Mouse (Mus musculus) embryo, embryonic 9.5 days (tissue): ENCODE measurements around the gene Frrs1.
"Not testable (repeated sequence)": the region's sequence is repeated elsewhere in the genome, so short reads cannot be mapped to it uniquely, and the experiment has no call there.

ENCODE experiments used
- DNase-seq: peaks from one replicate; pipeline ENCODE4 v3.0.0-alpha.2; 2017; ENCODE audit errors: extremely low spot score

Frrs1 gene

DNA sequence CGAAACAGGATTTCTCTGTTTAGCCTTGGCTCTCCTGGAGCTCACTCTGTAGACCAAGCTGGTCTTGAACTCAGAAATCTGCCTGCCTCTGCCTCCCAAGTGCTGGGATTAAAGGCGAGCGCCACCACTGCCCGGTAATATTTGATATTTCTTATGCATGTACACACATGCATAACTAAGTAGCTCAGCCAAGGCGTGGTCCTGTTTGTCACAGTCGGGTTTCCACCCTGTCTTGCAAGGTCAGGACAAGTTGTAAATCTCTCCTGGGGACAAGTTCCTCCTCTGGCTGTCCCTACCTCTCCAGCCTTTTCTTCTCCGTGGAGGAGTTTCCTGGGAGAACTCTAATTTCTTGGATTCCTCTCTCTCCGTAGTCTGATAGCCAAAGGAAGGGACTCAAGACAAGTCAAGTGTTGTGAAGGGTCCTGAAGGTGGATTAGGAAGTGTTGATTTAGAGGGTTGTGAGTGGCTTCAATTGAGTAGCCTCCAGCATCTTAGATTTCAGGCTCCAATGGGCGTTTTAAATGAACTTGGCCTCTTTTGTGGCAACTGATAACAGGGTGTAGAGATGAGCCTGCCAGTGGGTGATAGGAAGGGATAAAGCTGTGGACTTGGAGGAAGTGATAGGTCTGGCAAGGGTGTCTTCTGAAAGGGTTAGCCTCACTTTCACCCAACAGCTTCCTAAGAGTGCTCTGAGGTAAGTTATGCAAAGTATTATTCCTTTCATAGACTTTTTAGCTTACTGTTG, at the start of gene Frrs1:
Gene Frrs1 (plus strand): TSS at position 524 of the 745 bp plus-strand sequence.
- DNase-seq, result no peak

DNA sequence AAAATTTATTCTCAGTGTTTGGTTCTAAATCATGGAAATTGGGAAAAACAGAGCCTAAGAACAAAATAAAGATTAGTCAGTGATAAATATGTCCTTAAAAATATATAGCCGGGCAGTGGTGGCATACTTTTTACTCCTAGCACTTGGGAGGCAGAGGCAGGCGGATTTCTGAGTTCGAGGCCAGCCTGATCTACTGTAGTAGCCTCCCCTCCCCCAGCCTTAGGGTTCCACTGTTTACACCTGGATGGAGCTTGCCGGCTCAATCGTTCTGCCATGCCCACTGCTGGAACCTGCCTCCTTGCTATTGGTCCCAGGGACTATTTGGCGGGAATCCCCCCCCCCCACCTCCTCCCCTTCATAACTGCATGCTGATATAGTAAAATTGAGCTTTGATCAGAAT, 48.9 kb upstream of the Frrs1 start:
- not testable (repeated sequence) for DNase-seq

DNA sequence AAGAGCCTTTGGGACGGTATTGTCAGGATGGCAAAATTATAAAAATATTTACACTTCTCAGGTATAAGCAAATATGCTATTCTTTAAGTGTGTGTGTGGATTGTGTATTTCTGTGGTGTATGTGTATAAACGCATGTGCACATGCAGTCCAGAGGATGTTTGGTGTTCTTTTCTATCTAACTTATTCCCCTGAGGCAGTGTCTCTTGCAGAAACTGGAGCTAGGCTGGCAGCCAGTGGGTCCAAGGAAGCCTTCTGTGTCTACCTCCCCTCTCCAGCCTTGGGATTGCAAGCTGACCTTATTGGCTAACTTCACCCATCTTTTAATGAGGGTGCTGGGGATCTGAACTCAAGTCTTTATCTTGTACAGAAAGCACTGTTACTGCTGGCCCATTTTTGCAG, 46.3 kb upstream of the Frrs1 start:
- no peak for DNase-seq

DNA sequence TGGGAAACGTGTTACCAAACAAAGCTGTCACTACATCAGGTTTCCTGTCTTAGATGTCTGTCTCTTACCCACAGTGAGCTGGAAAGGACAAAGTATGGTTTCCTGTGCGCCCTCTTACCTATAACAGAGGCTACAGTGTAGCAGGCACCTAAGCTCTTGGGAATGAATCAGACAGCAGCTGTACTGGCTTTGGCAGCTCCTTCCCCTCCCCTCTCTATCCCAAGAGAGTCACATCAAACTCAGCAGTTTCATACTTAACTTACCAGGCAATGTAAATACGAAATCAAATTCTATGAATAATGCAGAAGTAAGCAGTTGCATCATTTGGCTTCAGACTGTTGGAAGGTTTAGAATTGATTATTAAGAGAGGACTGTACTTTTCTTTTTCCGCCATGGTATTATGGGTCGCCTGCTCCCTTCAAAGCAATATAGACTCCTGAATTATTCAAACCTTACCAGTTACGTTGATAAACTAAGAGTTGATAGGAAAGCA, 43.9 kb upstream of the Frrs1 start:
- DNase-seq, result no peak

DNA sequence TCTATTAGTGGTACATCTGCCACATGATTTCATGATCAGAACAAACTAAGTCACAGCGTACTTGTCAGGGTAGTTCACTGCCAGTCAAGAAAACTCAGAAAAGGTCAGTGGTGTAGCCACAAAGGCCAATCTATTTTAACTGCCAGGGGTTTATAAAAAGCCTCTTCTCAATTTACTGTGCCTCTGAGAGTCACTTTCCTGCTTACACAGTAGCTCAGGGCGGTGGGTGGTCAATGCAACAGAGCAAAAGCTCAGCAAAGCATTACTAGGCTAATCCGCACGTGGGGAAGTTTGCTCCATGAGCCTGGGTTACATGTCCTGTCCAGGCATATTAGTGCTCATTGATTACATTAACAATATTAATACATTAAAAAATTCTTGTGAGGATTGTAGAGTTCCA, 43.3 kb upstream of the Frrs1 start:
- DNase-seq, result no peak

DNA sequence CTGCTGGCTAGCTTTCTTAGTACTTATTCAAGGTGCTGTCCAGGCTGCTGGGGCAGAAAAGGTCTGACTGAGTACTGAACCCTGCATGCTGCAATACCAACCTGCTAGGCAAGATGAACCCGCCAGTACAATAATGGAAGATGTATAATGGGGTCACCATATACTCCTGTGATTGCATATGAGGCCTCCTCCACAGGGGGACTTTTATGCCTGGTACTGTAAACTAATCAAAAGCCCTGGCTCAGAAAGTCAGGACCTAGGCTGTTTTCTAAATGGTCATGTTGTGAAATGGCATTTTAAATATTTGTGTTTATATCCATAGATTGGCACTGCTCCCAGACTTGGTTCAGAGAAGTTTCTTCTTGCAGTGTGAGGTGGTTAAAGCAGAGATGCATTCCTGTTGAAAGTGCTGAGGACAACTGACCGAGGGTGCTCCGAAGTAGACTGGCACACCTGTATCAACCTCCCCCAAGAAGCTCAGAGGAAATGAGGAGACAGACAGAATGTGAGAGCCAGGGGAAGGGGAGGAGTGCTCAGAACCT, 42.5 kb upstream of the Frrs1 start:
- no peak for DNase-seq

DNA sequence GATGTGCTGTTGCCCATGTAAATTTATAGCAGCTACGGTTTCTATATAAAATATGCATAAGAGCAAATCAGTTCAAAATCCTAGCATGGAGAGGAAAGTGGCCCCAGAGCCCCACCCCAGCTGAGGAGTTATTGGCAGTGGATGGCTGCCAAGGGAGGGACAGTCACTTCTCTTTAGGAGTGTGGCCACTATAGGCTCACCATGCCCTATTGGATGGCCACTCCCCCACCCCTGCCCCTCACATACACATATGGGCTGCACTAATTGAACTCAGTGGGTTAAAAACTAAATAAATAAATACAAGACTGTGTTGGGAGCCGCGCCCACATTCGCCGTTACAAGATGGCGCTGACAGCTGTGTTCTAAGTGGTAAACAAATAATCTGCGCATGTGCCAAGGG, 42.0 kb upstream of the Frrs1 start:
- DNase-seq, result no peak

DNA sequence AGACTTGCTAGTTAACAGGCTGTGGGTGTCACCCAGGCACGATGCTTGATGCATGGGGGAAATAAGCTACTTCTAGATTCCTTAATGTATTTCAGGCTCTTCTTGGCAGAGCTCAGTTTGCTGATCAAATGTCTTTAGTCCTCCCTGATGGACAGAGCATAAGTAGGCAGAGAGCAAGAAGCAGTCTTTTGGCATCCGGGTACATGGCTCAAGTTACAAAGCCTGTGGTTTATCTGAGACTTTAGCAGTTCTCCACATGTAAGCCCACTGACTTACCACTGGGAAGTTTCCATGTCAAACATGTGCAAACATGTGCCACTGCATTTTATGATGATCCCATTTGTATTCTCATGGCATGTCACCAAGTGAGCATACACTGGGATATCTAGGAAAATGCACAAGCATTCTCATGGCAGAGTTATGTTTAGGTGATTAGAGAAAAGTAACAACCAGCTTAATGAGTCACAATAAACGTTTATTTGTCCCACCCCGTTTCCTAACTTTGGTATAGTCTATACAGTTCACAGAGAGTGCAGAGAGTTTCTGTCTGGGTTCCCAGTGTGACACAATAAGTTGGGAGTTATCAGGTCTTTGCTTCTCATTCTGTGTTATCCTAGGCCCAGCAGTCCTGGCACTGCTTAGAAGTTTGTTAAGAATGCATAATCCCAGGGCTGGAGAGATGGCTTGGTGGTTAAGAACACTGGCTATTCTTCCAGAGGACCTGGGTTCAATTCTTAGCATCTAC, 32.6 kb upstream of the Frrs1 start:
- no peak for DNase-seq

DNA sequence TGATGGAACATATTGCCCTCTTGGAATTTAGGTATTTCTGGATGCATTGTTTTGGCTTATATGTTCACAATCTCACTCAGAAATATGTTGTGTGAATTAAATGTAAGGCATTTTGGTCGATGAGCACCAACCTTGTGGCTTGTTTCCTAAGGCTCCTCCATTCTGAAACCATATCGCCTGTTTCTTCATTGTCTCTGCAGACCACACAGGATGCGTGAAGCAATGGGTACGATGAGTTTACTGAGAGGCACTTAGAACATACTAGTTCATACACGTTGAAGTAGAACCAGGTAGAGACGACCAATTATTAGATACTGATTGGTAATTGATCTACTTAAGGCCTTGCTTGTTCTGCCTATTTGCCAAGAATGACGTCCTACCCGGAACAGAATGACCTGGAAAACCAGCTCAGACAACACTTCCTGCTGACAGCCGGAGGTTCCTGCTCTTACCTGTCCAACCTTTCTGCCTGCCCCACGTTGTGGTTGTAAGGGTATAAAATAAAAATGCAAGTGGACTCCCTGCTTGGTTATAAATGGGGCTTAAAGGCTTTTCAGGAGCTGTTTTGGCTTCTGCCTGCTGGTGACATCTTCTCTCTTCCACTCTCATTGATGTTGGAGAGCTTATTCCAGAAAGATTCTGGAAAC, 29.9 kb upstream of the Frrs1 start:
- no peak for DNase-seq

DNA sequence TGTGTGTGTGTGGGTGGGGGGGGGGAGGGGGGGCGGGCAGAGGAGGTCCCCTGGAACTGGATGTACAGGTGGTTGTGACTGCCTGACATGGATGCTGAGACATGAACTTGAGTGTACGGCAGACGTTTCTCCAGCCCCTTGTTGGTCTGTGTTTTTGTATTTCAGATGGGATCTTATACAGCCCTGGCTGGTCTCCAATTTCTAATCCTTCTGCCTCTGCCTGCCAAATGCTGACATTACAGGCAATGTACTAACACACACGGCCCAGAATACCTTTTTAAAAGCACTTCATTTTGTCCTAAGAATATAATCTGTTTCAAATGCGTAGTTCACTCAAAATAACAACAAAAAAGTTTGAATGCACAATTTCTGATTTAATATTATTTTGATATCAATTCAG, 27.9 kb upstream of the Frrs1 start:
- no peak for DNase-seq

DNA sequence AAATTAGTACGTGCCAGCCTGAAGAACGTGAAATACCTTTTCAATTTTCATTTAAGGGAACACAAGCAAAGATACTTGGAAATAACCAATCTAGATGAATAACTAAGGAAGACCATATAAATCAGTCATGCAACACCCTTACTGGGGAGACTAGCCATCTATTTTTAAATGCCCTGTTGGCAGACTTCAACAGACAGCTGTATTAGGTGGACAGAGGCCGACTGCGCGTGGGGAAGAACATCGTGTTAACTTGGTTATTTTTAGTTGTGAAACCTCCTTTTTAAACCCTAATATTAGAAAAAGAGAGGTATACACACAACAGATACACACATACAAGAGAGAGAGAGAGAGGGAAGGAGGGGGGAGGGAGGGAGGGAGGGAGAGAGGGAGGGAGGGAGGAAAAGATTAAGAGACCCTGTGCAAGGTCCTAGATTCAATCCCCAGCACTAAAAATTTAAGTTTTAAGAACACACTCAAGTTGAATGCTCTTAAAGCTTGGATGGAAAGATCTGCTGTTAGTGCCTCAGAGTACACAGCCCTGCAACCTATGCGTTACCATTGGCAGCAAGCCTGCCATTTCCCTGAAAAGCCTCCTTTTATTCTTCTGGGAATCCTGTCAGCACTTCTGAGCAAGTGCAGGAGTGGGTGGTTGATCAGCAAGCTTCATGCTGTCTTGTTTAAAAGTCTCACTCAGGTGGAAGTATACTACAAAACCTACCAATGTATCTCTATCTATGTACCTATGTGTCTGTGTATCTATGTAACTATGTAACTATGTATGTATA, 26.5 kb upstream of the Frrs1 start:
- no peak for DNase-seq

DNA sequence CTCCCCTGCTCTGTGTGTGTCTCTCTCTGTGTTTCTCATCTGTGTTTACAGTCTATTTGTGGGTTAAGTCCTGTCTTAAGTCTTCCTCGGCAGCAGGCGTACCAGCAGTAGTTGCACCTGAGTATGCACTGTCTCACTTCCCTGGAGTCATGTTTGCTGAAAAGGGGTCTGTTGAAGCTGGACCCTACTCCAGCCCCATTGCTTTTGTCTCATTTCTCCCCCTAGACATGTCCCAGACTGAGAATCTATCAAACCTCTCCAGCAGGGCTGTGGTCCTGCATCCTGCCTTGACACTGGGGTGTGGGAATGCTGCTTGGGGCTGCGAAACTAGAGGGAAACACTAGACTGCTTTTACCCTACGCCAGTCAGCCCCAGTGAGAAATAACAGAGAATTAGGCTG, 25.8 kb upstream of the Frrs1 start:
- DNase-seq, result no peak

DNA sequence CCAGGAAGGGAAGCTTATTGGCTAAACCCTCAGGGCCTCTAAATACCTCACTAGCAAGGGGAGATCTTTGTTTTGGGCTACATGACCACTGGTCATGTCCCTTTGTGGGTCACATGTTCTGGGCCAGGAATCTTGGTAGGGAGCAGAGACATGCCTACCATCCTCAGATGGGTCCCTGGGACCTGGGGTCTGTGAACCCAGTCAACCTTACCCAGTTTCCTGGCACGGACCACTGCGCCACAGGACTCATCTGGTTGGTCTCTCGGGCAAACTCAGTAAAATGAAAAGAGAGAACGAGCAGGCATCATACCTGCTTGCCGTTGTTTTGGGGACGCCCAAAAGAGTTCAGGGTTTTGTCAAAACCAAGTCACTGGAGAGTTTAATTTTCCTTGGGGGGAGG, 25.0 kb upstream of the Frrs1 start:
- no peak for DNase-seq

DNA sequence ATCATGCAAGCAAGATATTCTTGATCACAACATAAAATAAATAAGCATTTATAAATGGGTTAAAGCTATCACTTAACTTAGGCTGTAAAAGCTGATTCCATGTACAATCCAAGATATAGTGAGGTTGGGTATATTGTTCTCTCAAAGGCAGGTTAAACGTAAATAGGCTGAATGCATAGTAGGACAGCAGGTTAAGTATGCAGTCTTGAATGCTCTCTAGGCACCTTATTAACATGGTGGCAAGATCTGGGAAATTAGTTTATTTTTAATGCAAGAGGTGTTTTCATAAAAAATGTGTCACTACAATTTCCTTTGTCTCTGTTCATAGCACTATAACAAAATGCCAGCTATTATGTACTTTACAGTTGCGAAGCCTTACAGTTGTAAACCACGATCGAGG, 23.9 kb upstream of the Frrs1 start:
- no peak for DNase-seq

DNA sequence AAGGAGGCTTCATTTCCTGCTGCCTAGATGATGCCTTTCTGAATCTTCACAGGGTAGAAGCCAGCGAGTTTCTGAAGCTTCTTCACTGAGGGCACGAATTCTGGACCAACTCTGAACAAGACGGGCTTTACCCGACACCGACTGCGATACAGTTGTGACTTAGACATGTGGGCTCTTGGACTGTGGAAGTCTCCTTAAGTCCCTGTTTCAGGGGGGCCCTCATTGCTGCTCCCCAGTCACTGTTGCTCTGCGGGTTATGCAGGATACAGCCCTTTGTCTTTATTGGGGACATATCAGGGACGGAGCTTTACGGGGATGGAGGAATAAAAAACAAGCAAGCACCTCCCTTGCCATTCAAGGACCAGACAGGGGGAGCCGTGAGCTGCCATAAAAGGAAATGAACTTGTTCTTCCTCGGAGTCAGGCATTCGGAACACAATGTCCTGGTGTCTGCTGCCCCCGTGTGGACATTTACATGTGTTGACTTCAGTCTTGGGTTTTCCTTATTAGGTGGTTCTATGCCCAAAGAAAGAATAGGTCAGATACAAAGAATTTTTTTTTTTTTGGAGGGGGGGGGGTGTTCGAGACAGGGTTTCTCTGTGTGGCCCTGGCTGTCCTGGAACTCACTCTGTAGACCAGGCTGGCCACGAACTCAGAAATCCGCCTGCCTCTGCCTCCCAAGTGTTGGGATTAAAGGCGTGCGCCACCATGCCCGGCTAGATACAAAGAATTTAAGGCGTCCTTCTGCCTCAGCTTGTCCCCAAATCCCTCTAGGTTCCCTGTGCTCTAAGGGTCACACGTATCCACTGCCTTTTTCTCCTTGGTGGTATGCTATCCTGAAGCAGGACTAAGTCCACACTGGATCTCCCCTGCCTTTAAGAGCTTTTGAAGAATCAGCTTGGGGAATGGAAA, 23.2 kb upstream of the Frrs1 start:
- DNase-seq, result peak; percentile 84

DNA sequence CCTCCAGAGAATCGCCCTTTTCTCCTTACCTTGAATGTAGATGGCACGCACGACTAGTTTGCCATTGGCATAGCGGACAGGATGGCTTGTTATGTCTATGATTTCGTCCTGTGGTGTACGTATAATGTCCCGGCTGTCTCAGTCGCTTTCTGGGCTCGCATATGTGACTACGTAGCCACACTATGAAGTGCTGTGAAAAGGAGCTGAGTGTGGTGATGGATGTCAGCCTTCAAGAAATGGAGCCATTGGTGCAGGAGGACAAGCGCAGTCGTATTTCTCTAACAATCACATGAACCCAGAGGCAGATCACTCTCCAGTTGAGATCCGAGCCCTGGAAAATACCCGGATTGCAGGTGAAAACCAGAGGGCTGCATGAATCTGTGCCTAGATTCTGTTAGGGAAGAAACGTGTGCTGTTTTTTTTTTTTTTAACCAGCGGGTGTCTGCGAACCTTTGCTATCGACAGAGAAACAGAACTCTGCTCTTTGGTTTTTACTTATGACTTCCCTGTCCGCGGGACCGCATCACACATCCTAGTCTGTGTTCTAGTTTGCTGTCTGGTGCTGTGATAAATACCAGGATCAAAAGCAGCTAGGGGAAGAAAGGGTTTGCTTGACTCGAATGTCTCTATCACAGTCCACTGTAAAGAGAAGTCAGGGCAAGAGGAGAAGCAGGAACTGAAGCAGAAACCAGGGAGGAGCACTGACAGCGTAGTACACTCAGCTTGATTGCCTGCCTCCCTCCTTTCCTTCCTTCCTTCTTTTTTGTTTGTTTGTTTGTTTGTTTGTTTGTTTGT, 22.4 kb upstream of the Frrs1 start:
- no peak for DNase-seq

DNA sequence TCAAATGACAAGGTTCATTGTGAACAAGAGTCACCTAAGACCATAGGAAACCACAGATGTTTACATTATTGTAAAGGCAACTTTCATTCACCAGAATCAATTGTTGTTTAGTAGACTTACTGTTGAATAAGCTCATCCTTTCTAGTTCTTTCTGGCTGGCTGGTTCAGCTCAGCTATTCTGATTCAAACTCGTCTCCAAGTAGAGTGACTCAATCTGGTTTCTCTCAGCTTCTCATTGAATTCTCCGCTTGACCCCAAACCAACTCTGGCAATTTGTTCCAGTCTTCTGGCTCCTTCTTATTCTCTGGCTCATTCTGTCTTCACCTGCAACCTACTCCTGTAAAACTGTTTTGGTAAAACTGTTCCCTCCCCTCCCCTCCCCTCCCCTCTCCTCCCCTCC, 18.0 kb upstream of the Frrs1 start:
- DNase-seq, result no peak

DNA sequence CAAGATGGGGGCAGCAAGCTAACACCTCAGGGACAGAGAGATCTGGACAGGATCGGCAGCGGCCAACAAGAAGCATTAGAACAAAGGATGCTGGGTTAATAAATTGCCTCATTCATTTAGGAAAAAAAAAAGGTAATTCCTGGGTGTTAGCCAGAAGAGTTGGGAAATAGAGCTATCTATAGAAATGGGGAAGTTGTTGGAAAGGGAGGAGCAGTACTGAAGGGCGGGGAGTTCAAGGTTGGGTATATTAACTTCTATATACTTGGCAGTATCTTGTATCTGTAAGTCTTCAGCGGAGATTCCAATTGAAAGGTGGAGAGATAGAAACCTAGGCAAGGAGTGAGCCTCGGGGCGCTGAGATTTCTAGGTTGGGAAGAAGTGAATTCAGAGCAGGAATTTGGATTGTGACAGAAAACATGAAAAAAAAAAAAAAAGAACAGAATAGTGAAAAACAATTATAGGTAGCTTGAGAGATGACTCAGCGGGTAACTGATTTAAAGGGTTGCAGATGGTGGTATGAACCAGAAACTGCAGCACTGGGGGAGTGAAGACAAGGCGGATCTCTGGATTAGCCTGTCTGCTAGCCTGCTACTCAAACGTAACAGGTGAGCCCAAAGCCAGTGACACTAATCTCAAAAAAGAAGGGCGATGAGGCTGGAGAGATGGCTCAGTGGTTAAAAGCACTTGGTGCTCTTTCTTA, 14.2 kb upstream of the Frrs1 start:
- DNase-seq, result no peak

DNA sequence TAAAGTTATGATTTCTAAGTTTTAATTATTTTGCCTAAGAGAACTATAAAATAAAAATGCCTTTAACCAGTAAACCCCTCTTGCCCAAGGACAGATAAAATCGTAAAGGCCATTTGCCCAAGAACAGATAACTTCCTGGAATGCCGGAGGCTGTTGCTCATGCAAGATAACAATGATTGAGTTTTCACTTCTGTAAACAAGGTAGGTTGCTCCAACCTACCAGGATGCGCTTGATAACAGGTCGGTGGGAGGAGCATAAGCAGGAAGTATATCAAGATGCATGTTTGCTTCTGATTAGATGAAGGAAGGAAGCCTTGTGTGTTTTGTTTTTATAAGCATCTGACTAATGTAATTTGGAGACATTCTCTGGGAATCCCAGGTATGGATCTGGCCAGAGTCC, 13.2 kb upstream of the Frrs1 start:
- no peak for DNase-seq
